Mouse (Mus musculus) kidney, postnatal 0 days (tissue): Measurements from ENCODE around the gene Exosc6. TPM values are rescaled to one million over a fixed set of nuclear protein-coding genes. Genes with fewer than 3 reads are reported as not detected.
"Not testable (repeated sequence)": the region's sequence is repeated elsewhere in the genome, so short reads cannot be mapped to it uniquely, and the experiment has no call there.

Experiments
- ATAC-seq: fragments of 200-750 bp; cut with Nextera tagmentation; replicated peaks from 2 replicates; pipeline ENCODE4 v1.8.0; 2017; ENCODE audit warnings: low read depth, moderate number of reproducible peaks, moderate TSS enrichment, moderate library complexity; ENCODE audit not compliant: low FRiP score
- DNase-seq: peaks from one replicate; pipeline ENCODE4 v3.0.0-alpha.2; 2016; ENCODE audit warnings: low spot score
- H3K27ac ChIP-seq: fragments of 300-500 bp; sonication (generic); 2 replicates; pipeline ENCODE4 v1.5.1; 2014; ENCODE audit warnings: mild to moderate bottlenecking
- H3K27me3 ChIP-seq: fragments of 300-500 bp; sonication (generic); 2 replicates; pipeline ENCODE4 v1.6.1; 2014; ENCODE audit warnings: low read length, mixed read lengths; ENCODE audit not compliant: insufficient read depth
- H3K36me3 ChIP-seq: fragments of 300-500 bp; sonication (generic); 2 replicates; pipeline ENCODE4 v1.6.1; 2014; ENCODE audit warnings: low read length, mixed read lengths; ENCODE audit not compliant: insufficient read depth
- H3K4me1 ChIP-seq: fragments of 300-500 bp; sonication (generic); replicated peaks from 2 replicates; pipeline ENCODE4 v1.6.1; 2014; ENCODE audit warnings: antibody characterized with exemption, low read length, mixed read lengths; ENCODE audit not compliant: insufficient read depth
- H3K4me2 ChIP-seq: fragments of 300-500 bp; sonication (generic); 2 replicates; pipeline ENCODE4 v1.6.1; 2014; ENCODE audit warnings: mild to moderate bottlenecking, low read length, moderate library complexity, mixed read lengths
- H3K4me3 ChIP-seq: fragments of 300-500 bp; sonication (generic); replicated peaks from 2 replicates; pipeline ENCODE4 v1.5.1; 2014; ENCODE audit warnings: low read depth, low read length
- H3K9ac ChIP-seq: fragments of 300-500 bp; sonication (generic); 2 replicates; pipeline ENCODE4 v1.6.1; 2014; ENCODE audit warnings: low read depth, low read length
- H3K9me3 ChIP-seq: fragments of 300-500 bp; sonication (generic); replicated peaks from 2 replicates; pipeline ENCODE4 v1.6.1; 2016; ENCODE audit warnings: low read length, inconsistent platforms, mixed read lengths
- CTCF ChIP-seq: IDR thresholded peaks from 2 replicates; pipeline ENCODE4 v1.5.1; 2016; ENCODE audit warnings: antibody characterized with exemption, low read depth, mild to moderate bottlenecking, moderate library complexity
- WGBS: fragments of 180-500 bp; shearing (Covaris S2); extraction: QIAGEN DNeasy Blood & Tissue Kit; methylation state at CpG from one replicate; pipeline ENCODE4 v1.1.7; 2014; 5-methylcytosine and 5-hydroxymethylcytosine counted together
- polyA plus RNA-seq: library from polyadenylated mRNA; unstranded; fragments of >200 nt; fragmentation: Nextera tagmentation; extraction: Ambion mirVana; gene quantifications from 2 replicates; pipeline ENCODE4 v1.2.1, GENCODE M21; 2015

Gene Exosc6
- 29.8 and 37.6 TPM in 2 replicates for polyA plus RNA-seq

- Histone ChIP-seq H3K9me3 (no peaks in the 10 kb centered on the region), H3K36me3 (peaks cover 40% of the 10 kb centered on the region), H3K9ac (peak within 1 kb of the TSS; percentile 81), H3K27ac (peak within 1 kb of the TSS; percentile 88), H3K27me3 (no peaks in the 10 kb centered on the region), H3K4me3 (peak within 1 kb of the TSS; percentile 96), H3K4me2 (peak within 1 kb of the TSS; percentile 96), H3K4me1 (peaks cover 3% of the 10 kb centered on the region; the same call in 1 of the 2 replicates)
- ATAC-seq: peak; percentile 88
- peak; percentile 96 for TF ChIP-seq CTCF
- WGBS: under 1% methylated on average over 51 of the region's 68 CpGs
- DNase-seq: peak; percentile 97
Measured at GRCm38 (mm10) chr8:111056158-111056663, at the start of gene Exosc6. Gene Exosc6 (plus strand): TSS chr8:111056339.

DNA sequence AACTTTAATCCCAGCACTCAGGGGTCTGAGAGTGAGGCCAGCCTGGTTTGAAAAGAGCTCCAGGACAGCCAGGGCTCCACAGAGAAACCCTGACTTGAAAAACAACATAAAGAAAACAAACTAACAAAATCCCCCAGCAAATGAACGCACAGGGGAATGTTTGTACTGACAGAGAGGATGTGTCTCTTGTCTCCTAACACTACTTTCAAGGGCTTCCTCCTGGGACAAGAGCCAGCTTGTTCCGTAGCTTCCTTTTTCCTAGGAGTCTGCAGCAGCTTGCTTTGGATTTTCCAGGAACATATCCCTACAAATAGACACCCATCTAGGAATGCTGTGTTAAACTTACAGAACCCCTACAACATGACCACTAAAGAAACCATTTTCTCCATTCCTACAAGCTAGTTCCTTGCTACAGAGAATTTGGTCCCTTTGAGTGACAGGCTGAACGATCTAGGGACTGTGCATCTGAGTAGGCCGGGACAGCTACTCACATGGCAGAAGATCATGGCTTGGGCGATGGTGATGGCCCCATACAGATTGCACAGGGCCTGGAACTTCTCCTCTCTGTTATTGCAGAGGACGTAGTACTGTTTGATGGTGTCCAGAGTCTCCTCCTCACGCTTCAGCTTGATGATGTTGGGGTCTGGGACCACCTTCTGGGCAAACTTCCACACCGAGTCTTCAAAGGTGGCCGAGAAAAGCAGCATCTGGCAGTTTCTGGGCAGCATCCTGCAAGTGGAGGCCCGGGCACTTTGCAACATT lies 45.7 kb upstream of the Exosc6 start:
- whole genome bisulfite sequencing: 90% methylated on average over 8 of the region's 10 CpGs
- H3K4me3 ChIP-seq, H3K9ac ChIP-seq, H3K4me1 ChIP-seq, ATAC-seq, H3K9me3 ChIP-seq, H3K27ac ChIP-seq, DNase-seq, H3K4me2 ChIP-seq, H3K27me3 ChIP-seq: not testable (repeated sequence)
- H3K36me3 ChIP-seq: peaks cover 14% of the 10 kb centered on the region; the same call in 1 of the 2 replicates

GRCm38 (mm10) chr8:111026609-111027008 lies 29.5 kb upstream of the Exosc6 start:
- DNase-seq, H3K27me3 ChIP-seq, ATAC-seq, H3K27ac ChIP-seq, H3K4me1 ChIP-seq, H3K9me3 ChIP-seq, H3K9ac ChIP-seq, H3K4me2 ChIP-seq, H3K4me3 ChIP-seq, H3K36me3 ChIP-seq: not testable (repeated sequence)
- 92% methylated on average over 1 of the region's 2 CpGs for WGBS

DNA sequence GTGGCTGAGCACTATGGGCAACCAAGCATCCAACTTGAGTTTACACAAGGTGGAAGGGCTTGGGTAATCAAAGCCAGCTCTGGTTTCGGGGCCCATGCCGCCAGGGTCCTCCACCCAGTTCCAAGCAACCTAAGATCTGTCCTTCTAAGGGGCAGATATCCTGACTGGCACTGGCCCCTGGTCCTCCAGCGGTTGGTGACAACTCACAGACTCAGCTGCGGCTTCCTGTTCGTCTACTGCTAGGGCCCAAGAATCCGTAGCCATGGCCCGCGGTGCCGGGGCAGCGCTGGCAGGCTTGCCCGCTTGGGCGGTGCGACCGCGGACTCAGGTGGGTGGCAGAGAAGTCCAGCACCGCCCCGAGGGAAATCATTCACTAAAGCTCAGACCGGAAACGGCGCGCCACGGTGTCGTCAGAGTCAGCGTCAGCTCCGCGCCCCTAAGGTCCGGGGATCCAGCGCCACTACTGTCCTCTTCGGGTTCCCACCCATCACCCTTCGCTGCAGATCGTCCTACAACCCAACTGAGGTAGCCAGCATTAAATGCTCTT lies 28.7 kb upstream of the Exosc6 start:
- TF ChIP-seq CTCF: no peak
- Histone ChIP-seq H3K9me3 (no peaks in the 10 kb centered on the region), H3K4me3 (peak overlapping the region; percentile 66), H3K4me1 (no peaks in the 10 kb centered on the region), H3K9ac (peak overlapping the region; percentile 81), H3K4me2 (peak overlapping the region; percentile 70), H3K27me3 (no peaks in the 10 kb centered on the region), H3K36me3 (no peaks in the 10 kb centered on the region), H3K27ac (peak overlapping the region; percentile 77)
- DNase-seq (peak; percentile 91), ATAC-seq (peak; percentile 98)
- WGBS: under 1% methylated on average over 31 of the region's 31 CpGs

GRCm38 (mm10) chr8:111029589-111029988 lies 26.6 kb upstream of the Exosc6 start:
- no peak overlapping the region for H3K27ac ChIP-seq
- DNase-seq (no peak), ATAC-seq (no peak)
- no peaks in the 10 kb centered on the region for H3K27me3 ChIP-seq
- no peak for TF ChIP-seq CTCF
- WGBS: 49% methylated on average over 4 of the region's 4 CpGs
- H3K36me3 ChIP-seq: no peaks in the 10 kb centered on the region
- H3K9me3 ChIP-seq: no peaks in the 10 kb centered on the region
- no peak overlapping the region for H3K4me2 ChIP-seq
- no peaks in the 10 kb centered on the region for H3K4me1 ChIP-seq
- no peak overlapping the region for H3K9ac ChIP-seq
- H3K4me3 ChIP-seq: no peak overlapping the region

DNA sequence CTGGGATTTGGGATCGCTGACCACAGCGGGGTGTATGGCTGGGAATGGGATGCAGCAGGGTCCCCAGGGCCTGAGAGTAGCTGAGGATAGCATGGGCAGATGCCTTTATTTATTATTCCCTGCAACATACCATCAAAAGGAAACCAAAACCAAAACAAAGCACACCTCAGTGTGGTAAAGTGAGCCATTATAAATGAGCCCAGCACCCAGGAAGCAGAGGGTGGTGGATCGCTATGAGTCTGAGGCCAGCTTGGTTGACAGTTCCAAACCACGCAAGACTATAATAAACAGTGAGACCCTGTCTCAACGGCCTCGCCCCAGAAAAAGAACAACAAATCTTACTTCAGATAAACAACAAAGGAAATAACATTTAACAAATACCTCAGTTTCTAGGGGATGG lies 26.1 kb upstream of the Exosc6 start:
- no peak for DNase-seq
- no peak overlapping the region for H3K4me2 ChIP-seq
- ATAC-seq: no peak
- H3K36me3 ChIP-seq: no peaks in the 10 kb centered on the region
- no peaks in the 10 kb centered on the region for H3K9me3 ChIP-seq
- WGBS: 80% methylated on average over 6 of the region's 6 CpGs
- no peaks in the 10 kb centered on the region; the same call in 1 of the 2 replicates for H3K4me1 ChIP-seq
- H3K27ac ChIP-seq: no peak overlapping the region
- TF ChIP-seq CTCF: no peak
- H3K9ac ChIP-seq: no peak overlapping the region
- no peaks in the 10 kb centered on the region for H3K27me3 ChIP-seq
- no peak overlapping the region for H3K4me3 ChIP-seq
